Mouse (Mus musculus) spleen, adult 2 months (tissue): ENCODE measurements around the gene Bckdk. TPM values are rescaled to one million over a fixed set of nuclear protein-coding genes. Genes with fewer than 3 reads are reported as not detected.
"Not testable (repeated sequence)": the region's sequence is repeated elsewhere in the genome, so short reads cannot be mapped to it uniquely, and the experiment has no call there.

ENCODE experiments used
- DNase-seq, 2 experiments: peaks; one replicate each; pipeline versions ENCODE4 v3.0.0 to v3.0.0-alpha.2; 2012 to 2021; ENCODE audit warnings: low spot score in 2 of 2, low read depth in 1 of 2
- H3K27ac ChIP-seq: fragments of 200-500 bp; 2 replicates; pipeline ENCODE4 v1.5.1; 2012; ENCODE audit warnings: low read length, inconsistent platforms; ENCODE audit not compliant: insufficient read depth
- H3K27me3 ChIP-seq: fragments of 200-500 bp; 2 replicates; pipeline ENCODE4 v1.6.1; 2012; ENCODE audit warnings: mild to moderate bottlenecking, moderate library complexity, low read length, inconsistent platforms; ENCODE audit not compliant: control insufficient read depth, insufficient read depth
- H3K36me3 ChIP-seq: fragments of 200-500 bp; 2 replicates; pipeline ENCODE4 v1.6.1; 2012; ENCODE audit warnings: mild to moderate bottlenecking, low read length, inconsistent platforms; ENCODE audit not compliant: control insufficient read depth, insufficient read depth
- H3K4me1 ChIP-seq: fragments of 200-500 bp; 2 replicates; pipeline ENCODE4 v1.6.1; 2011; ENCODE audit warnings: inconsistent platforms; ENCODE audit not compliant: control insufficient read depth, insufficient read depth, insufficient read length
- H3K4me3 ChIP-seq: fragments of 200-500 bp; 2 replicates; pipeline ENCODE4 v1.5.1; 2011; ENCODE audit warnings: mild to moderate bottlenecking, inconsistent platforms; ENCODE audit not compliant: insufficient read depth, insufficient read length; ENCODE audit errors: extremely low read depth
- CTCF ChIP-seq: fragments of 200-500 bp; IDR thresholded peaks from 2 replicates; pipeline ENCODE4 v1.5.1; 2011; ENCODE audit warnings: mild to moderate bottlenecking, inconsistent platforms; ENCODE audit not compliant: insufficient read depth, insufficient read length, insufficient replicate concordance; ENCODE audit errors: extremely low read depth
- POLR2A ChIP-seq: fragments of 200-500 bp; IDR thresholded peaks from 2 replicates; pipeline ENCODE4 v1.6.1; 2011; ENCODE audit warnings: low read depth, low read length, inconsistent platforms
- WGBS: fragments of 180-500 bp; shearing (Covaris S2); methylation state at CpG from one replicate; pipeline ENCODE4 v1.1.7; 2018; 5-methylcytosine and 5-hydroxymethylcytosine counted together
- polyA plus RNA-seq: library from polyadenylated mRNA; depleted of rRNA; stranded (reverse); fragments of >200 nt; gene quantifications from 2 replicates; pipeline ENCODE4 v1.2.3, GENCODE M21; 2012

Bckdk gene
- polyA plus RNA-seq, 1 experiment = 59.9 TPM

- 7% methylated on average over 32 of the region's 32 CpGs for WGBS
- Histone ChIP-seq H3K36me3 (no peaks in the 10 kb centered on the region), H3K27me3 (no peaks in the 10 kb centered on the region), H3K27ac (no peak overlapping the region), H3K4me1 (peaks cover 3% of the 10 kb centered on the region; the same call in 1 of the 2 replicates), H3K4me3 (peak overlapping the region; percentile 63)
- peak; percentile 95 for TF ChIP-seq CTCF
- no peak for TF ChIP-seq POLR2A
- DNase-seq = peak; percentile 90 to 95
Observed at GRCm38 (mm10) chr7:127935028-127935722, 31.3 kb downstream of the Bckdk start.

DNA sequence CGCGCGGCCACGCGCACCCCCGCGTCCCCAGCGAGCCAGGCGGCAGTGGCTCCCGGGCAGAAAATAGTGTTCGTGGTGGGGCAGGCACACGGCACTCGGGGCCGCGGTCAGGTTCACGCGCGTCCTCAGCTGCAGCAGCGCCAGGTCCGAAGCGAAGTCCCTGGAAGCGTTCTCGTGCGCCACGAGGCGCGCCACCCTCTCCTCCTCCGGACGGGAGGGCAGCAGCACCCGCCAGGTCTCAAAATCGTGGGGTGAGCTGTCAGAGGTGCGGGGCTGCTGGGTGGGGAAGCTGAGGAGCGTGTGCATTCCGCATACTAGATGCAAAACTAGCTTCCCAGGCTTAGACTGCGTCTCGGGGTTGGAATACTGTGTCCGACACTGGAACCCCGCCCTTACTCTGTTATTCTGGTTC, 31.9 kb downstream of the Bckdk start:
- no peak overlapping the region for H3K27ac ChIP-seq

GRCm38 (mm10) chr7:127936216-127936884, 32.5 kb downstream of the Bckdk start:
- no peaks in the 10 kb centered on the region for H3K36me3 ChIP-seq
- no peaks in the 10 kb centered on the region for H3K27me3 ChIP-seq
- H3K4me3 ChIP-seq = peak overlapping the region; percentile 63; the same call in 1 of the 2 replicates
- no peak overlapping the region for H3K27ac ChIP-seq
- H3K4me1 ChIP-seq = peaks cover 3% of the 10 kb centered on the region; the same call in 1 of the 2 replicates
- 77% methylated on average over 18 of the region's 18 CpGs for WGBS
- no peak for DNase-seq
- TF ChIP-seq CTCF (no peak), POLR2A (no peak)

More for the DNA sequence above, 31.9 kb downstream of the Bckdk start:
- DNase-seq = no peak
- 2% methylated on average over 38 of the region's 38 CpGs for WGBS
- no peaks in the 10 kb centered on the region for H3K36me3 ChIP-seq
- H3K27me3 ChIP-seq = no peaks in the 10 kb centered on the region
- peaks cover 3% of the 10 kb centered on the region; the same call in 1 of the 2 replicates for H3K4me1 ChIP-seq
- TF ChIP-seq CTCF (no peak), POLR2A (no peak)
- peak overlapping the region; percentile 63 for H3K4me3 ChIP-seq

DNA sequence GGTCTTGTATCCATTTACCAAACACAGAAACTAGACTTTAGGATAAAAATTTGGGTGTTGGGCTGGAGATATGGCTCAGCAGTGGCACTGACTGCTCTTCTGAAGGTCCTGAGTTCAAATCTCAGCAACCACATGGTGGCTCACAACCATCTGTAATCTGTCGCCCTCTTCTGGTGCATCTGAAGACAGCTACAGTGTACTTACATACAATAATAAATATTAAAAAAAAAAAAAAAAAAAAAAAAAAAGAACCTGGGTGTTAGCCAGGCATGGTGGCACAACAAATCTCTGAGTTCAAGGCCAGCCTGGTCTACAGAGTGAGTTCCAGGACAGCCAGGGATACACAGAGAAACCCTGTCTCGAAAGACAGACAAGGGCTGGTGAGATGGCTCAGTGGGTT, 38.2 kb downstream of the Bckdk start:
- H3K4me1 ChIP-seq, DNase-seq, H3K4me3 ChIP-seq, H3K27ac ChIP-seq, H3K36me3 ChIP-seq, H3K27me3 ChIP-seq: not testable (repeated sequence)
- WGBS = 61% methylated on average over 2 of the region's 2 CpGs

DNA sequence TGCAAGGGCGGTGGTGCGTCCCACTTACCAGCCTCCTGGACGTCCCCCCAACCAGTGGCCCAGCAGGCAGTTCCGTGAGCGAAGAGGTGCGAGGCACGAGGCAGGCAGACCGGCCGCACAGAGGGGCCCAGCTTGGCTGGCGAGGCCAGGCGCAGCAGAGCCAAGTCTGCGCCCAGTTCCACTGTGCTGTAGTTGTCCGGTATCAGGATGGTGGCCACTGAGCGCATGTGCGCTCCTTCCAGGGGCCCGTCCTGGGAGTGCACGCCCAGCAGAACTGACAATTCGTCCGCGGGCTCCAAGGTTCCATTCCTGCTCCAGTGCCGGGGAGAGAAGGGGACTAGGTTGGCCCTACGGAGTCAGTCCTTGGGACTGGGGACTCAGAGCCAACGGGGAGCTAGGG, 40.7 kb downstream of the Bckdk start:
- DNase-seq = no peak
- Histone ChIP-seq H3K36me3 (no peaks in the 10 kb centered on the region), H3K4me1 (no peaks in the 10 kb centered on the region), H3K27me3 (no peaks in the 10 kb centered on the region), H3K27ac (no peak overlapping the region), H3K4me3 (no peak overlapping the region)
- TF ChIP-seq CTCF (no peak), POLR2A (no peak)
- 60% methylated on average over 23 of the region's 23 CpGs for WGBS

DNA sequence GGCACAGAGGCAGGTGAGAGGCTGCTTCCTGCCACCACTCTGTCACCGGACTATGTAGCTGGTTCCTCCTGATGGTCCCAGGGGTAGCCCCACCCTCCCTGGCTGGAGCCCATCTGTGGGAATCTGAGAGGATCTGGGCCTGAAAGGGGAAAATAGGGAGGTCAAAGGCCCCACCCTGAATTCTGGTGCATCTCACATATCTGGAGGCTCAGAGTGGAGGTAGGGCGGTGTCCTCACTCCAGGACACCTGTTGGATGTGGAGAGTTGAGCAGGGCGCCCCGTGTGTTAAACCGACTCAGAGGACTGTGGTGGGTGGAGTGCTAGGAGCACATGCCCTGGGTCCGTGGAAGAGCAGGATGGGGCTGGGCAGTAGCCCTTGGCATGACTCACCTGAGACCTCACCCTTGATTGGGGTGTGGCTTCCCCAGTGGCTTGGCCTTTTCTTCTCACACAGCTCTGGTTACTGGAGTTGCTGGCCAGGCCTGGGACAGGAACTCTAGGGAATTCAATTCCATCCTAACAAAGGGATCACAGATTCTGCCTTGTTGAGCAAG, 42.7 kb downstream of the Bckdk start, which contains the start of gene Prss36:
TSS of gene Prss36 (minus strand) at position 256 of the 554 bp plus-strand sequence.
- Histone ChIP-seq H3K36me3 (no peaks in the 10 kb centered on the region), H3K27ac (no peak within 1 kb of the TSS)
- WGBS = 85% methylated on average over 6 of the region's 6 CpGs

GRCm38 (mm10) chr7:127952864-127953581, 49.1 kb downstream of the Bckdk start:
- Histone ChIP-seq H3K4me1 (no peaks in the 10 kb centered on the region), H3K4me3 (no peak overlapping the region), H3K27me3 (no peaks in the 10 kb centered on the region), H3K27ac (no peak overlapping the region), H3K36me3 (no peaks in the 10 kb centered on the region)
- TF ChIP-seq POLR2A (no peak), CTCF (no peak)
- DNase-seq = no peak
- WGBS = 21% methylated on average over 13 of the region's 13 CpGs

More for the DNA sequence above, 42.7 kb downstream of the Bckdk start, which contains the start of gene Prss36:
- Histone ChIP-seq H3K4me3 (no peak within 1 kb of the TSS), H3K4me1 (no peaks in the 10 kb centered on the region), H3K27me3 (no peaks in the 10 kb centered on the region)
- TF ChIP-seq CTCF = no peak
- no peak for TF ChIP-seq POLR2A
- no peak for DNase-seq
